Mouse (Mus musculus) liver, embryonic 13.5 days (tissue): ENCODE measurements around the gene Mecom. TPM values are rescaled to one million over a fixed set of nuclear protein-coding genes. Genes with fewer than 3 reads are reported as not detected.

ENCODE experiments used
- ATAC-seq: fragments of 200-750 bp; cut with Nextera tagmentation; 2 replicates; pipeline ENCODE4 v1.8.0; 2017; ENCODE audit warnings: low read depth, mild to moderate bottlenecking, moderate number of reproducible peaks, moderate library complexity
- DNase-seq: peaks from one replicate; pipeline ENCODE4 v3.0.0; 2022
- H3K27ac ChIP-seq: fragments of 300-500 bp; sonication (generic); 2 replicates; pipeline ENCODE4 v1.5.1; 2015; ENCODE audit warnings: moderate library complexity, mild to moderate bottlenecking, inconsistent platforms
- H3K27me3 ChIP-seq: fragments of 300-500 bp; sonication (generic); 2 replicates; pipeline ENCODE4 v1.6.1; 2015; ENCODE audit warnings: mild to moderate bottlenecking, inconsistent platforms
- H3K36me3 ChIP-seq: fragments of 300-500 bp; sonication (generic); 2 replicates; pipeline ENCODE4 v1.6.1; 2015; ENCODE audit warnings: mild to moderate bottlenecking, inconsistent platforms
- H3K4me1 ChIP-seq: fragments of 300-500 bp; sonication (generic); replicated peaks from 2 replicates; pipeline ENCODE4 v1.6.1; 2015; ENCODE audit warnings: inconsistent platforms
- H3K4me2 ChIP-seq: fragments of 300-500 bp; sonication (generic); 2 replicates; pipeline ENCODE4 v1.6.1; 2015; ENCODE audit warnings: inconsistent platforms, mild to moderate bottlenecking, moderate library complexity
- H3K4me3 ChIP-seq: fragments of 300-500 bp; sonication (generic); replicated peaks from 2 replicates; pipeline ENCODE4 v1.5.1; 2015; ENCODE audit warnings: mild to moderate bottlenecking, inconsistent platforms
- H3K9ac ChIP-seq: fragments of 300-500 bp; sonication (generic); 2 replicates; pipeline ENCODE4 v1.6.1; 2015; ENCODE audit warnings: mild to moderate bottlenecking, inconsistent platforms
- H3K9me3 ChIP-seq: fragments of 300-500 bp; sonication (generic); replicated peaks from 2 replicates; pipeline ENCODE4 v1.6.1; 2016; ENCODE audit warnings: inconsistent platforms
- WGBS: fragments of 180-500 bp; shearing (Covaris S2); methylation state at CpG from one replicate; pipeline ENCODE4 v1.1.7; 2015; ENCODE audit not compliant: insufficient replicate concordance; 5-methylcytosine and 5-hydroxymethylcytosine counted together
- polyA plus RNA-seq: library from polyadenylated mRNA; unstranded; fragments of >200 nt; fragmentation: Nextera tagmentation; extraction: Ambion mirVana; gene quantifications from 2 replicates; pipeline ENCODE4 v1.2.1, GENCODE M21; 2015

Mecom gene
- polyA plus RNA-seq, 1 experiment from 2014 or later = 0.81 TPM

GRCm38 (mm10) chr3:30506329-30507027, 41.3 kb downstream of the Mecom start:
- Histone ChIP-seq H3K27ac (no peak overlapping the region), H3K27me3 (peaks cover 77% of the 10 kb centered on the region), H3K4me2 (peak overlapping the region; percentile 70), H3K4me1 (peaks cover 19% of the 10 kb centered on the region; the same call in 1 of the 2 replicates), H3K36me3 (no peaks in the 10 kb centered on the region), H3K9ac (no peak overlapping the region), H3K4me3 (peak overlapping the region; percentile 54), H3K9me3 (no peaks in the 10 kb centered on the region)
- no peak for DNase-seq
- ATAC-seq = no peak
- WGBS = 6% methylated on average over 17 of the region's 17 CpGs

- peaks cover 70% of the 10 kb centered on the region for H3K27me3 ChIP-seq
- ATAC-seq (no peak), DNase-seq (no peak)
- H3K36me3 ChIP-seq = no peaks in the 10 kb centered on the region
- no peak overlapping the region for H3K27ac ChIP-seq
- no peak overlapping the region for H3K4me3 ChIP-seq
- no peaks in the 10 kb centered on the region for H3K9me3 ChIP-seq
- H3K9ac ChIP-seq = no peak overlapping the region
- peaks cover 19% of the 10 kb centered on the region; the same call in 1 of the 2 replicates for H3K4me1 ChIP-seq
- H3K4me2 ChIP-seq = no peak overlapping the region
- 26% methylated on average over 16 of the region's 16 CpGs for WGBS
Observed at GRCm38 (mm10) chr3:30505741-30506251, 42.0 kb downstream of the Mecom start.

GRCm38 (mm10) chr3:30504561-30504960, 43.2 kb downstream of the Mecom start:
- Histone ChIP-seq H3K4me2 (no peak overlapping the region), H3K36me3 (no peaks in the 10 kb centered on the region), H3K27me3 (peaks cover 58% of the 10 kb centered on the region), H3K9ac (no peak overlapping the region), H3K4me1 (peaks cover 19% of the 10 kb centered on the region; the same call in 1 of the 2 replicates), H3K4me3 (no peak overlapping the region), H3K9me3 (no peaks in the 10 kb centered on the region), H3K27ac (no peak overlapping the region)
- no peak for ATAC-seq
- DNase-seq = no peak
- 35% methylated on average over 7 of the region's 7 CpGs for WGBS

GRCm38 (mm10) chr3:30503821-30504220, 44.0 kb downstream of the Mecom start:
- DNase-seq (no peak), ATAC-seq (no peak)
- Histone ChIP-seq H3K4me2 (no peak overlapping the region), H3K36me3 (no peaks in the 10 kb centered on the region), H3K27ac (no peak overlapping the region), H3K9ac (no peak overlapping the region), H3K4me1 (peaks cover 16% of the 10 kb centered on the region; the same call in 1 of the 2 replicates), H3K9me3 (no peaks in the 10 kb centered on the region), H3K4me3 (no peak overlapping the region), H3K27me3 (peaks cover 51% of the 10 kb centered on the region)

- no peak for ATAC-seq
- no peak for DNase-seq
Observed at GRCm38 (mm10) chr3:30498202-30498828, 49.5 kb downstream of the Mecom start.

GRCm38 (mm10) chr3:30494371-30494770, 53.4 kb downstream of the Mecom start:
- no peaks in the 10 kb centered on the region for H3K9me3 ChIP-seq
- no peak overlapping the region for H3K4me2 ChIP-seq
- no peaks in the 10 kb centered on the region for H3K27me3 ChIP-seq
- H3K27ac ChIP-seq = no peak overlapping the region
- DNase-seq = no peak
- 62% methylated on average over 2 of the region's 2 CpGs for WGBS
- no peaks in the 10 kb centered on the region for H3K36me3 ChIP-seq
- H3K4me1 ChIP-seq = no peaks in the 10 kb centered on the region
- H3K9ac ChIP-seq = no peak overlapping the region
- no peak for ATAC-seq
- no peak overlapping the region for H3K4me3 ChIP-seq

More at GRCm38 (mm10) chr3:30498202-30498828, 49.5 kb downstream of the Mecom start:
- no peaks in the 10 kb centered on the region for H3K4me1 ChIP-seq
- no peaks in the 10 kb centered on the region for H3K36me3 ChIP-seq
- no peak overlapping the region for H3K4me2 ChIP-seq
- WGBS = 31% methylated on average over 9 of the region's 9 CpGs
- H3K4me3 ChIP-seq = no peak overlapping the region
- no peak overlapping the region for H3K27ac ChIP-seq
- no peak overlapping the region for H3K9ac ChIP-seq
- H3K9me3 ChIP-seq = no peaks in the 10 kb centered on the region
- no peaks in the 10 kb centered on the region for H3K27me3 ChIP-seq

- Histone ChIP-seq H3K27me3 (no peaks in the 10 kb centered on the region), H3K4me2 (no peak overlapping the region), H3K4me1 (no peaks in the 10 kb centered on the region; the same call in 1 of the 2 replicates), H3K4me3 (no peak overlapping the region), H3K36me3 (no peaks in the 10 kb centered on the region), H3K27ac (no peak overlapping the region), H3K9ac (no peak overlapping the region), H3K9me3 (no peaks in the 10 kb centered on the region)
- no peak for DNase-seq
- ATAC-seq = no peak
- 30% methylated on average over 4 of the region's 4 CpGs for WGBS
Observed at GRCm38 (mm10) chr3:30488808-30489207, 59.0 kb downstream of the Mecom start.

GRCm38 (mm10) chr3:30486422-30486821, 61.4 kb downstream of the Mecom start:
- no peaks in the 10 kb centered on the region for H3K9me3 ChIP-seq
- no peak for ATAC-seq
- 72% methylated on average over 4 of the region's 4 CpGs for WGBS

GRCm38 (mm10) chr3:30483006-30483684, 64.7 kb downstream of the Mecom start:
- H3K9ac ChIP-seq = no peak overlapping the region
- no peaks in the 10 kb centered on the region; the same call in 1 of the 2 replicates for H3K4me1 ChIP-seq
- DNase-seq (no peak), ATAC-seq (no peak)
- no peaks in the 10 kb centered on the region for H3K27me3 ChIP-seq
- H3K4me2 ChIP-seq = no peak overlapping the region
- 63% methylated on average over 5 of the region's 5 CpGs for WGBS
- no peaks in the 10 kb centered on the region for H3K9me3 ChIP-seq
- no peaks in the 10 kb centered on the region for H3K36me3 ChIP-seq
- no peak overlapping the region for H3K4me3 ChIP-seq
- H3K27ac ChIP-seq = no peak overlapping the region

More at GRCm38 (mm10) chr3:30486422-30486821, 61.4 kb downstream of the Mecom start:
- Histone ChIP-seq H3K9ac (no peak overlapping the region), H3K4me3 (no peak overlapping the region), H3K4me1 (no peaks in the 10 kb centered on the region; the same call in 1 of the 2 replicates), H3K27me3 (no peaks in the 10 kb centered on the region), H3K4me2 (no peak overlapping the region), H3K27ac (no peak overlapping the region), H3K36me3 (no peaks in the 10 kb centered on the region)
- DNase-seq = no peak

GRCm38 (mm10) chr3:30481682-30482081, 66.1 kb downstream of the Mecom start:
- WGBS = 65% methylated on average over 10 of the region's 10 CpGs
- Histone ChIP-seq H3K36me3 (no peaks in the 10 kb centered on the region), H3K4me3 (no peak overlapping the region), H3K4me2 (no peak overlapping the region), H3K9ac (no peak overlapping the region), H3K27ac (no peak overlapping the region), H3K27me3 (no peaks in the 10 kb centered on the region), H3K4me1 (no peaks in the 10 kb centered on the region; the same call in 1 of the 2 replicates), H3K9me3 (no peaks in the 10 kb centered on the region)
- no peak for DNase-seq
- no peak for ATAC-seq

GRCm38 (mm10) chr3:30480551-30480950, 67.3 kb downstream of the Mecom start:
- no peak for ATAC-seq
- DNase-seq = no peak
- WGBS = 70% methylated on average over 6 of the region's 6 CpGs

More at GRCm38 (mm10) chr3:30480551-30480950, 67.3 kb downstream of the Mecom start:
- Histone ChIP-seq H3K27ac (no peak overlapping the region), H3K4me1 (no peaks in the 10 kb centered on the region; the same call in 1 of the 2 replicates), H3K4me3 (no peak overlapping the region), H3K36me3 (no peaks in the 10 kb centered on the region), H3K4me2 (no peak overlapping the region), H3K9me3 (no peaks in the 10 kb centered on the region), H3K27me3 (no peaks in the 10 kb centered on the region), H3K9ac (no peak overlapping the region)
